Mouse (Mus musculus): ENCODE data around the gene Prpf19. TPM values are rescaled to one million over a fixed set of nuclear protein-coding genes. Genes with fewer than 3 reads are reported as not detected.
A peak's percentile ranks its signal among the peaks of the same experiment; 100 is the strongest.

The Prpf19 gene
- 13.6 and 14.5 TPM in 2 replicates for polyA plus RNA-seq (2015; fragmentation: Nextera tagmentation; extraction: Ambion mirVana)

DNA sequence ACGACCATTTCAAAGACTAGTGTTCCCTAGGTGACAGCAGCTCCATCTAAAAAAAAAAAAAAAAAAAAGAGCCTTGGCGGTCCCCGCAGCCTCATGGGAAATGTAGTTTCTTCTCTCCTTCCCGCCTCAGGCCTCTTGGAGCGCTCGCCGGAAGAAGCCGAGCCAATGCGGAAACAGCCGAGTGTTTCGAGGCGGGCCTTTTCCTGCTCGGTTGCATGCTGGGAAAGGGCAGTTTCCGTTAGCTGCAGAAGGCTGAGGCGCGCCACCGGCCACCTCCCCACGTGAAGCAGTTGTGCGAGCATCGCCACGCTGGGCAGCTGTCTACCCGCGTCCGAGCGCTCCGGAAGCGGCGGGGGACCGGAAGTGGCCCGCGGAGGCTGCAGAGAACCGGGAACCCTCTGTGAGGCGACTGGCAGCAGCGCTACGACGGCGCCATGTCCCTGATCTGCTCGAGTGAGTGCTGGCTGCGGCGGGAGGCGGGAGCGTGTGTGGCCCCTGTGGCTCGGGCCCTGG lies at the start of gene Prpf19:
TSS of gene Prpf19 (plus strand) at position 216 of the 513 bp plus-strand sequence.
- Histone ChIP-seq H3K9me3 (replicated peaks) (no peaks in the 10 kb centered on the region), H3K27me3 (no peaks in the 10 kb centered on the region), H3K4me3 (replicated peaks) (peak within 1 kb of the TSS; percentile 76), H3K27ac (replicated peaks) (peak within 1 kb of the TSS; percentile 80), H3K4me1 (replicated peaks) (peaks cover 30% of the 10 kb centered on the region), H3K36me3 (replicated peaks) (peaks cover 26% of the 10 kb centered on the region), H3K4me2 (peak within 1 kb of the TSS; percentile 92), H3K9ac (peak within 1 kb of the TSS; percentile 73)
- 0% methylated on average over 43 of the region's 43 CpGs for WGBS (ENCODE audit: insufficient replicate concordance)
- peak; percentile 94 for ATAC-seq (ENCODE audit: insufficient read depth)

DNA sequence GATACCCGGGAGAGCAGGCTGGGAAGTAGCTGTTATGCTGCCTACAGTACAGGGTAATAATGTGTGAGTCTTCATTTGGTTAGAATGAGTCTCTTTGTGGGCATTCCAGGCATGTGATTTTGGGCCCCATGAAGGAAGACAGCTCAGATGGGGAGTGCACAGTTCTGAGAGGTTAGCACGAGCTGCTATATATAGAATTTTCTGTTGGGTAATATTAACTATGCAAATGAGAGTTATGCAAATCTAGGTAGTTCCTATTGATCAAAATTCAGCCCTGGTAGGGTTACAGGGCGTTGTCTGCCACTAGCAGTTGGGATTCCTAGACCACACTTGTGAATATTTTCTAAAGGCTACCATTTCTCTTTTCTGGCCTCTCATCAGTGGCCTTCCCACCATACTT lies 49.6 kb upstream of the Prpf19 start:
- WGBS (ENCODE audit: insufficient replicate concordance), result 41% methylated on average over 3 of the region's 3 CpGs
- Histone ChIP-seq H3K27ac (replicated peaks) (no peak overlapping the region), H3K4me1 (replicated peaks) (peaks cover 4% of the 10 kb centered on the region; the same call in 1 of the 2 replicates), H3K27me3 (peaks cover 16% of the 10 kb centered on the region), H3K36me3 (replicated peaks) (no peaks in the 10 kb centered on the region), H3K4me2 (no peak overlapping the region), H3K9me3 (replicated peaks) (no peaks in the 10 kb centered on the region), H3K9ac (no peak overlapping the region), H3K4me3 (replicated peaks) (no peak overlapping the region)
- no peak for ATAC-seq (ENCODE audit: insufficient read depth)

DNA sequence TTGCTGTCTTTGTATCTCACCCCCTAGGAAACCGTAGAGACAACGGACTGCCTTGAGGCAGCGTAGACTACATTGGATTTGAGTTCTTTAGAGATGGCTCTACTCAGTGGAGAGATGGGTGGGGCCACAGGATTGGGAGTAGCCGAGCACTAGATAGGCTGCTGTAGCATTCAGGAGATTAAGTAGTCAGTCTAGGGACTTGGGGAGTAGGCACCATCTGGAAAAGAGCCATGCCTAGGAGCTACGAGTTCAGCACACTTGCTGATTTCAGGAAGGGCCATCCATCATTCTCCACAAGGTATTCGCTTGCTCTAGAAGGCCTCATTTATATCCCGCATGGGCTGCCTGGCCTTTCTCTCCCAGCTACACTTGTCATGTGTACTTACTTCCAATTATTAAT lies 48.9 kb upstream of the Prpf19 start:
- no peak overlapping the region for H3K4me3 ChIP-seq (replicated peaks)
- 64% methylated on average over 7 of the region's 7 CpGs for WGBS (ENCODE audit: insufficient replicate concordance)
- H3K27me3 ChIP-seq, result peaks cover 16% of the 10 kb centered on the region
- no peak overlapping the region for H3K27ac ChIP-seq (replicated peaks)
- no peaks in the 10 kb centered on the region for H3K9me3 ChIP-seq (replicated peaks)
- H3K9ac ChIP-seq, result no peak overlapping the region
- peaks cover 4% of the 10 kb centered on the region; the same call in 1 of the 2 replicates for H3K4me1 ChIP-seq (replicated peaks)
- no peak for ATAC-seq (ENCODE audit: insufficient read depth)
- H3K36me3 ChIP-seq (replicated peaks), result no peaks in the 10 kb centered on the region
- H3K4me2 ChIP-seq, result no peak overlapping the region

DNA sequence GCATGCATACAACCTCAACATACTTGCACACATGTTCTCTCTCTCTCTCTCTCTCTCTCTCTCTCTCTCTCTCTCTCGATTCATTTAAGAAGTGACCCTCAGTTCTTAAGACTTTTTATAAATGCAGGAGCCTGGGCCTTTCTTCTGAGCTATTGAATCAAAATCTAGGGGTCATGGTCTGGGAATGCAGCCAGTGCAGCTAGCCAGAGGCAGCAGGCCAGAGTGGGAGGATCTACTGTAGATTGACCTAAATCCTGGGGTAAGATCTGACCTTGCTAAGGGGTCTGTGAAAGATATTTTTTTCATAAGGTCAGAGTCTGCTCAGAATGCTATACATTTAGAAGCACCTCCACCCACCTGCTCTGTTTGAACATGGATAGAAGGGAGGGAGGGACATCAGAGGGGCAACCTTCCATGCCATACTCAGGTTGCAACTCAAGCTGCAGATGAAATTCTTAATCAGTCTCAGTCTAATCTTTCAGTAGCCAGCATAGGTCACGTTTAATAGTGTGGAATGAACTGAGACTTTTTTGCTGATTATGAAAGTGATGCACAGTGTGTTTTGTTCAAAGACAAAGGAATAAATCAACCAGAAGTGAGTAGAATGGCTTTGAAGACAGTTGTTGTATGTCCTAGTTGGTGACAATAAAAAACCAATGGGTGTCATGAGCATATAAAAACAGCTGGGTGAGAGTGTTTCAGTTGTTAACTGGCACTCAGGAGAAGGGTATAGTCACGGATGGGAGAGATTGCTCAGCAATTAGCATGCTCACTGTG lies 47.5 kb upstream of the Prpf19 start:
- Histone ChIP-seq H3K9ac (no peak overlapping the region), H3K27ac (replicated peaks) (no peak overlapping the region), H3K27me3 (peaks cover 8% of the 10 kb centered on the region), H3K4me3 (replicated peaks) (no peak overlapping the region), H3K9me3 (replicated peaks) (no peaks in the 10 kb centered on the region), H3K36me3 (replicated peaks) (no peaks in the 10 kb centered on the region), H3K4me1 (replicated peaks) (no peaks in the 10 kb centered on the region), H3K4me2 (no peak overlapping the region)
- WGBS (ENCODE audit: insufficient replicate concordance), result 42% methylated on average over 3 of the region's 3 CpGs
- ATAC-seq (ENCODE audit: insufficient read depth), result no peak

DNA sequence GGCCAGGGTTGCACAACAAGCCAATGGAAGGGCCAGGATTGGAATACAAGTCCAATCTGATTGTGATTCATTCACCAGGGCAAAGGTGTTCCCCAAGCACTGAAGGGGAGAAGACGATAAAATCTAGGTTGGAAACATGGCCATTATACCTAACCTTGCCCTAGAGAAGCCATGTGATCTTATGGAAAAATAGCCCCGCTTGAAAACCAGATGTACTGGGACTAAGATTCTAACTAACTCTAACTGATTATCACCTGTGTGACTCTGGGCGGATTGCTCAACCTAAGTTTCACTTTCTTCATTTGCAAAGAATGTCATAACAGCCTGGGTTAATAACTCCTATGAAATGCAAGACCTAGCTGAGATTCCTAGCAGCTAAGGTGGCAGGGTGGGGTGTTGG lies 39.6 kb upstream of the Prpf19 start:
- ATAC-seq (ENCODE audit: insufficient read depth), result no peak
- WGBS (ENCODE audit: insufficient replicate concordance), result 50% methylated on average over 3 of the region's 3 CpGs
- no peak overlapping the region for H3K9ac ChIP-seq

DNA sequence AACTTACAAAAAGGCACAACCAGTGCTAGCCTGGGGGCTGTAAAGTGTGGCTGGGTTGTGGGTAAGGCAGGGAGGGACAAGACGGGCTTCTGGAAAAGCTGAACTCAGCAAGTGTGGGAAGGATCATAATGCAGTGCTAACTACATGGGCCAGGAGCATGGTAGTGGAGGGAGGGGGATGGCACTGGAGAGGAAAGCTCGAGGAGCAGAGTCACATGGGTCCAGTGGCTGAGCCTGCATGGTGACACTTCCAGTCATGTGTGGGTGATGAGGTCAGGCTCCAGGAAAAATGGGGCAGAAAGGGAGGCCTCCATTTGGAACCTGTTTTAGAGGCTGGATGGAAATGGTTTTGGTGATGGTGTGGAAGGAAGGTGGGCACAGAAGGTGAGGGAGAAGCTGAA lies 38.5 kb upstream of the Prpf19 start:
- H3K4me3 ChIP-seq (replicated peaks), result no peak overlapping the region
- no peaks in the 10 kb centered on the region; the same call in 1 of the 2 replicates for H3K27me3 ChIP-seq
- ATAC-seq (ENCODE audit: insufficient read depth), result no peak
- no peak overlapping the region for H3K27ac ChIP-seq (replicated peaks)
- no peak overlapping the region for H3K4me2 ChIP-seq
- H3K9me3 ChIP-seq (replicated peaks), result no peaks in the 10 kb centered on the region
- no peaks in the 10 kb centered on the region for H3K4me1 ChIP-seq (replicated peaks)
- H3K9ac ChIP-seq, result no peak overlapping the region
- WGBS (ENCODE audit: insufficient replicate concordance), result 39% methylated on average over 2 of the region's 2 CpGs
- H3K36me3 ChIP-seq (replicated peaks), result no peaks in the 10 kb centered on the region

More for the DNA sequence above, 39.6 kb upstream of the Prpf19 start:
- H3K4me2 ChIP-seq, result no peak overlapping the region
- H3K4me1 ChIP-seq (replicated peaks), result no peaks in the 10 kb centered on the region
- H3K9me3 ChIP-seq (replicated peaks), result no peaks in the 10 kb centered on the region
- no peak overlapping the region for H3K27ac ChIP-seq (replicated peaks)
- H3K27me3 ChIP-seq, result no peaks in the 10 kb centered on the region; the same call in 1 of the 2 replicates
- no peaks in the 10 kb centered on the region for H3K36me3 ChIP-seq (replicated peaks)
- no peak overlapping the region for H3K4me3 ChIP-seq (replicated peaks)

DNA sequence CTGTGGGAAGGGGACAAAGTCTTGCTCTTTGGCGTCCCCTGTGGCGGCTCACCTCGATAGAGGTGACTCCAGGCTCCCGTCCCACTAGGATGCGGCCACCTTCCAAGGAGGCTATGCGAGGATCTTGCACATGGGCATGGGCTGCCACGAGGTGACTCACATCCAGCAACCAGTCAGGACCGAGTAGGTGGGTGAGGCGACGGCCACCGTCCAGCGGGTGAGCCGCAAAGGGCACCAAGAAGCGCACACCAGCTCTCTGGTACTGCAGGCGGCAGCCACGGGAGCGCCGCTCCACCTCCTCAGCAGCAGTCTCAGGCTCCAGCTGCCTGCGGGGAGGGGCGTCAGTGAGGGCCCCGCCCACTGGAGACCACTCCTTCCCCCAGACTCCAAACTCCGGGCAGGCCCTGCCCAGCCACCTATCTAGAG lies 34.9 kb upstream of the Prpf19 start:
- 52% methylated on average over 22 of the region's 22 CpGs for WGBS (ENCODE audit: insufficient replicate concordance)
- Histone ChIP-seq H3K36me3 (replicated peaks) (no peaks in the 10 kb centered on the region), H3K4me3 (replicated peaks) (no peak overlapping the region), H3K4me2 (no peak overlapping the region), H3K27ac (replicated peaks) (no peak overlapping the region), H3K9me3 (replicated peaks) (no peaks in the 10 kb centered on the region), H3K4me1 (replicated peaks) (no peaks in the 10 kb centered on the region), H3K27me3 (no peaks in the 10 kb centered on the region), H3K9ac (no peak overlapping the region)
- no peak for ATAC-seq (ENCODE audit: insufficient read depth)

DNA sequence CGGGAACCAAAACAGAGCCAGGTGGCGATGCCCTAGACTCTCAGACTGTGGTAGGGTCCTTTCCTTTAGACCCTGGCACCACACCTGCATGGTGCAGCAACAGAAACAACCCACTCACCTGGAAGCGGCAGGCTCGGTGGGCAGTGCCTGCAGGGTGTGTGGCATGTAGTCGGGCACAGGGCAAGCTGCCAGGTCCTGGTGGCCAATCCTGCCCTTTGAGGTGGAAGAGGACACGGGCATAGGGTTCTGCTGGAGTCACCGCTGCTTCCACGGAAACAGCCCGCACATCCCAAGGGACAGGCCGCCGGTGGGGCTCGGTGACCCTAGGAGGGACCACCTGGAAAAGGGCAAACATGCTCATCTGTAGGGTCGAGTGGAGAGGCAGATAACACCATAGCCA lies 28.7 kb upstream of the Prpf19 start:
- no peak overlapping the region for H3K27ac ChIP-seq (replicated peaks)
- H3K9me3 ChIP-seq (replicated peaks), result no peaks in the 10 kb centered on the region
- 69% methylated on average over 13 of the region's 13 CpGs for WGBS (ENCODE audit: insufficient replicate concordance)
- ATAC-seq (ENCODE audit: insufficient read depth), result no peak
- H3K27me3 ChIP-seq, result peaks cover 35% of the 10 kb centered on the region
- no peak overlapping the region for H3K4me3 ChIP-seq (replicated peaks)
- H3K36me3 ChIP-seq (replicated peaks), result no peaks in the 10 kb centered on the region
- no peaks in the 10 kb centered on the region; the same call in none of the 2 replicates for H3K4me1 ChIP-seq (replicated peaks)
- H3K4me2 ChIP-seq, result no peak overlapping the region
- no peak overlapping the region for H3K9ac ChIP-seq

DNA sequence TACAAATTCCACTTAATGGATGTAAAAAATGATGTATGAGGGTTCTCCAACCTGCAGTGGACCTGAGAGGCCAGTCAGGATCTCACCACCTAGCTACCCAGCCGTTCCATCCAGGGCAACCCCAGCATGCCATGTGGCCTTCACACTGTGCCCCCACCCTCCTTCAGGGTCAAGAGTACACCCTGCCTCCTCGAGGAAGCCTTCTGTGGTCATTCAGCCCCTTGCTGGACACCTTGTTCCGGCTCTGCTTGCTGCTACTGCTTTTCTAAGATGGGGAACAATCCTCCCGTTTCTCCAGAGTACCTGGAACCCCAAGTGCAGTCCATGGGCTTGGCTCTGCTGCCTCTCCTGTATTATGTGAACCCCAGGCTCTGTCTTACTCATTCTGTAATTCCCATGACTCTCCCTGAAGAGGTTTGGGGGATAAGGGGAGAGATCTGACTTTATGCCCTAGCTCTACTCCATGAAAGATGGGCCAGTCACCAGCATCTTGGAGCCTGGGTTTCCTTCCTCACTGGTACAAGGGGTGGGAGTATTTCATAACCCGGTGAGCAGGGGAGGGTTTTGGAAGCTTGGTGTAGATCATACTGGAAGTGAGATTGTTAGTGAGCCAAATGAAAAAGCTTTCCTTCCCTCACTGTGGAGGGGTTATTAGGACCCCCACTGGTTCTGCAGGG lies 26.9 kb upstream of the Prpf19 start:
- Histone ChIP-seq H3K9ac (no peak overlapping the region), H3K36me3 (replicated peaks) (peaks cover 3% of the 10 kb centered on the region), H3K27me3 (peaks cover 35% of the 10 kb centered on the region), H3K4me2 (peak overlapping the region; percentile 62), H3K27ac (replicated peaks) (no peak overlapping the region), H3K4me3 (replicated peaks) (peak overlapping the region; percentile 50; the same call in 1 of the 2 replicates), H3K4me1 (replicated peaks) (no peaks in the 10 kb centered on the region; the same call in none of the 2 replicates), H3K9me3 (replicated peaks) (no peaks in the 10 kb centered on the region)
- WGBS (ENCODE audit: insufficient replicate concordance), result 34% methylated on average over 5 of the region's 5 CpGs
- no peak for ATAC-seq (ENCODE audit: insufficient read depth)

DNA sequence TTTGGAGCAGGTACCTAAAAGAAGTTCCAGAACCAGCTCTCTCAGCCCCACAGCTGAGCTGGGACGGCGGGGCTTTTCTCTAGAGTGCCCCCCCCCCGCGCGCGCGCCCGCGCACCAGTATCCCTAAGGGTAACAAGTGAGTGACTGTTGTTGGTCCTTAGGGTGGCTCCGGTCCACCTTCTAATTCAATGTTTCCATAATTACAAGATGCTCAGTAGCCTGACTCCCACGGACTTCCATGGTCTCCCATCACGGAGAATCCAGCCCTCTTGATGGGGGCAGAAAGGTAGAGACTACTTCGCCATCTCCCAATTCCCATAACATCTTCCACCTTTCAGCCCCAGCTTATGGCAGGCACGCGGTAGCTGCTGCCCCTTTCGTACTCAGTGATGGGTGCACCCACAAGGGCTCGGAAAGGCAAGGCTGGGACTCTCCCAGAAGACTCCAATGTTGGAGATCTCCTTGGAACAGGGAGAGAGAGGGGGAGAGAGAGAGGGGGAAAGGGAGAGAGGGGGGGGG lies 26.3 kb upstream of the Prpf19 start:
- Histone ChIP-seq H3K4me3 (replicated peaks) (peak overlapping the region; percentile 50), H3K4me1 (replicated peaks) (no peaks in the 10 kb centered on the region; the same call in none of the 2 replicates), H3K9me3 (replicated peaks) (no peaks in the 10 kb centered on the region), H3K9ac (no peak overlapping the region), H3K4me2 (peak overlapping the region; percentile 62), H3K27ac (replicated peaks) (no peak overlapping the region), H3K36me3 (replicated peaks) (peaks cover 9% of the 10 kb centered on the region), H3K27me3 (peaks cover 35% of the 10 kb centered on the region)
- ATAC-seq (ENCODE audit: insufficient read depth), result no peak
- 3% methylated on average over 17 of the region's 17 CpGs for WGBS (ENCODE audit: insufficient replicate concordance)

Data from liver, embryonic 15.5 days (tissue).